Mouse (Mus musculus): ENCODE results near the gene Pvr.

Gene Pvr

DNA sequence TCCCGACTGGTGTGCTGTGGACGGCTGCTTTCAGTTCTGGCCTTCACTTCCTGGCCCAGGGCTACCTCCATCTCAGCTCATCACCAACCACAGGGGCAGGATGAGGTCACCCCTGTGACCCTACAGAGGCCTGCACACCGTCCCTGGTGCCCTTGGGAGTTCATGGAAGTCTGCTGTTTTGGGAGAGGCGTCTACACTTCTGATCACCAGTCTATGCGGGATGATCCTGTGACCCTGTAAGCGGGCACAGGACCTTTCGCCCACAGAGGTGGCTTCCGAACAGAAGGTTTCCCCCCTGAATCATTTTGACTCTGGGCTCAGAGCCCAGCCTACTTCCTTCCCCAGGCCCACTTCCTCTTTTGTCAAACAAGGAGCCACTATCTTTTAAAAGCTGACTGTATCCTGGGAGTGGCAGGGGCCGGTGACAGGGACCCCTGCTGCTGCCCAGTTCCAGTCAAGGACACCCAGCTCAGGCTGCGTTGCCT, 49.8 kb downstream of the Pvr start:
- DNase-seq, result peak; percentile 52

DNA sequence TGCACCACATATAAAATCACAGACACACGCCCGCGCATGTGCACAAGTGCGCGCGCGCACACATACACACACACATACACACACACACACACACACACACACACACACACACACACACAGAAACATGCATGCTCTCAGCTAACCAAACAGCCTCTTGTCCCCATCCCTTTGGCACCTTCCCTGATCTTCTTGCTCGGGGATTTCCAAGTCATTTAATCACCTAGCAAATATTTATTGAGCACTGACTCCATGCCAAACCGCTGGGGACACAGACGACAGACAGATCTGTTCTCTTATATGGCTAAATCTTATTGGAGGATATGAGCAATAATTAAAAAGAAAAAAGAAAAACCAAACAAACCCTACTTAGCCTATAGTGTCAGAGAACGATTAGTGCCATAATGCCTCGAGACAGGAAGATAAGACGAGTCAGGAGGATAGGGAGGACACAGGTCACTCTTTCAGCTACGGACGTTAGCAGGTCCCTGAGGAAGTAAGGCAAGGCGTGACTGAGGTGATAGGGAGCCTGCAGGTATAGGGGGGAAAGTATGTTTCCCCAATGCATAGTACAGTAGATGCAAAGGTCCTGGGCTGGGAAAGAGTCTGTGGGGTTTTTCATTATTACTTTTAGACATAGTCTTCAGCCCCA, 53.1 kb downstream of the Pvr start:
- DNase-seq, result no peak

DNA sequence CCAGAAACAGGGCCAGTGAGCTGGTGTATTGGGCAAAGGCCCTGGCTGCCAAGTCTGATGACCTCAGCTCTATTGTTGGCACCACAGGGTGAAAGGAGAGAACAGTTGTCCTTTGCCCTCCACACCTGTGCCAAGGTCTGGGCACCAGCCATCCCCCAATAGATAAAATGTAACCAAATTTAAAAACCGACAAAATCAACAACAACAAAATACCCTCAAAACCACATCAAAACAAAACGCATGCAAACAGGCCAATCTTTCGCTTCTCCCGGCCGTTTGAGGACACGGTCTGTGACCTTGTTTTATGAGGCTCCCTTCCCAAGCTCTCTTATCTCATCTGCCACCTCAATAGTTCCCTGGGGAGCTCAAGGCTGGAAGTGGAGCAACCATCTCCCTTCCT, 54.5 kb downstream of the Pvr start:
- no peak for DNase-seq

DNA sequence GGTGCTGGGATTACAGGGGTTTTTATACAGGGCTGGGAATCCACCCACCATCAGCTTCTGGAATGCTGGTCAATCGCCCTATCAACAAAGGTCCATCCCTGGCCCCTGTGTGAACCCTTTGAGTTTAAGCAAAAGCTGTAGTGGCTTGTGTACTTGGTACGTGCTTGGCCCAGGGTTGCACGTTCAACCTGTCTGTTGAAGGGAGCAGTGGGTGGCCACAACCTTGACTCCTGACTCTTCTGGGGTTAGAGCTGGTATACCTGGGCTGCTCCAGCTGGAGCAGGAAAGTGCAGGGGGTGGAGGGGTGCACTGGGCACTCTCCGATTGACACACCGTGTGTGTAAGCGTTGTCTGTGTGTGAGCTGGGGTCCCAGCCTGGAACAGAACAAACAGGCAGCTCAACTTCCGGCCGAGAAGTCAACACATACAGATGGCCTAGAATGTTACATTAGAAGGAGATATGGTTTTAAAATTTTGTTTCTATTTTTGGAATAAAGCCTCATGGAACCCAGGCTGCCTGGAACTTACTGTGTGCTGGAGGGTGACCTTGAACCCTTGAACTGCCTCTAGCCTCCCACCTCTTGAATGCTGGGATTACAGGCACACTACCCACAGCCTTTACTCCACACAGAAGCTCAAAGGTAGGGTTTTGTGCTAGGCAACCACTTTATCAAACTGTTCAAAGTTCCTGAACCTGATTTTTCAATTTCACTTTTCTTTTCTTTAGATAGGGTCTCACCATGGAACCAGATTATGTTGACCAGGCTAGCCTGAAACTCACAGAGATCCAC, 55.5 kb downstream of the Pvr start:
- no peak for DNase-seq

DNA sequence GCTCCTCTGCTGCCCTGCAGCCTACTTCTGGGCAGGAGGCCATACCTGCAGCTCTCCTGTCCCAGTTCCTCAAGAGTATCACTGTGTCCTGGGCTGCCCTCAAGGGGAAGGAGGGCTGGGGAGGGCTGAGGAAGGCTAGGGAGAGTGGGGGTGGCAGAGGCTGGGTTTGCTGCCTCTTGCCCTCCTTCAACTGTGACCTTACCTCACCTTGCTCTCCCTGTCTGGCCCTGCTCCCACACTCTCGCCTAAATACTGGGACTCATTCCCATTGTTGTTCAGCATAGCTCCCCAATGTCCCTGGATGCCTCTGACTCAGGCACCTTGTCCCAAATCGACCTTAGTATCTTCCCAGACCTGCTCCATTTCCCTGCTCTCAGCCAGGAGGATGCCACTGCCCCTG, 56.7 kb downstream of the Pvr start:
- no peak for DNase-seq

DNA sequence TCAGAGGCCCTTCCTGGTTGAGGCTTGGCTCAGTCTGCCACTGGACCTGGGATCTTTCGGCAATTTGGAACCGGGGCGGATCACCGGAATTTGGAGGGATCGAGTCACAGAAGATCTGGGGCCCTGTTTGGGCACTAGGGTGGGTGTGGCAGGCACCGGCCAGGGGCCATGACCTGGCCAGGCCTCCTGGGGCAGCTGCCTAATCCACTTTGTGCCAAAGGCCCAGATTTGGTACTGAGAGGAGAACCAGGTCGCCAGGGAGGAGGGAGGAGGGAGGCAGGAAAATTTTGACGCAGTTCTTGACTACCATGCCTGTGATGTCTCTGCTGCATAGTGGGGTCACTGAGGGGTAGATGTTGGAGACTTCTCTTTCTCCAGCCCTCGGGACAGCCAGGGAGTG, 59.8 kb downstream of the Pvr start, which contains the start of gene Ceacam16:
Gene Ceacam16, minus strand, starts transcription at position 101 of the 400 bp plus-strand sequence.
- DNase-seq, result no peak

DNA sequence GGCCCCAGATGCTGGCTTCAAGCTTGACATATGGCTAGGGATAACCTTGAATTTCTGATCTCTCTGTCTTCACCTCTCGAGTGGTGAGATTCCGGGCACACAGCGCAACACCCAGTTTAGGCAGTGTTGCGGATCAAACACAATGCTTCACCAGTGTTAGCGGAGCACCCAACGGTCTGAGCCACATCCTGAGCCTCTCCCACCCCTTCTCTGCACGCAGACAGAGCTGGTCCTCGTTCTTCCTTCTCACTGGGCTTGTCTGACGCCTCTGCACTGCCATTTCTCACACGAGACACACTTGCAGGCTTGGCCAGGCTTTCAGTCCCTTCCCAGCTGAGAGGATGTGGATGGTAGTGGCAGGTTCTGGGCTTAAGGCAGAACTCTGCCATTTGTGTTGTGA, 61.2 kb downstream of the Pvr start:
- DNase-seq, result peak; percentile 58

DNA sequence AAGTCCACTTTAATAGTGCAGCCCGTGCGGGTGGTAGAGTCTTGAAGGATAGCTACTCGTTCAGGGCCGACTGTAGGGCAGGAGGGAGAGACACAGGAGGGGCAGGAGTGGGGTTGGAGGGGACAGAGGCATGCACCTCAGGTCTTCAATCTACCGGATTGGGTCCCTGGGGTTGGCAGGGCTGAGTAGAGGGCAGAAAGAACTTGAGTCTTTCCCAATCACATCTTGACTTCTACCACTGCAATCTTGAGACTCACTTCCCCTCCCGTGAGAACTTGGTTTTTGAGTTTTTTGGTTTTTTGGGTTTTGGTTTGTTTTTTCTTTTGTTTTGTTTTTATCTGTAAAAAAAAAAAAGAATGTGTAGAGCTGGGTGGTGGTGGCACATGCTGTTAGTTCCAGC, 64.7 kb downstream of the Pvr start:
- DNase-seq, result no peak

DNA sequence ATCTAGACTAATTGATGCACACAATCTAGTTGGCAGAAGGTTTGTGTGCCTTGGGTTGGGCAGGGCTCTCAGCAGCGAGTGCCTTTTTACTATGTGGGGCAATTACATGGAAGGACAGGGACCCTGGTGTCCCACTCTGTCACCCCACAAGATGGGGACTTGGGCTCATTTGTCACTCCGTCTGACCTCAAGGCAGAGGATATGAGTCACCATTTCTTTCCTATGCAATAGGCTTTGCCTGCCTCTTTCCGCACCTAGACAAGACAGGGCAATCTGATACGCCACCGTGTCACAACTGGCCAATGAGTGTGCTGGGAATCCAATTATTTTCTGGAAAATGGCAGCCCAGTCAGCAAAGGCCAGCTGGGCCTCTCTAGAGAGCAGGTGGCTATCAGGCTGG, 65.3 kb downstream of the Pvr start:
- DNase-seq, result no peak
